Mouse (Mus musculus): Measurements from ENCODE around the gene Rabl6. TPM values are rescaled to one million over a fixed set of nuclear protein-coding genes. Genes with fewer than 3 reads are reported as not detected.

The Rabl6 gene
- polyA plus RNA-seq, 1 experiment from 2014 or later: 56.4 TPM

- no peak for ATAC-seq (ENCODE audit: insufficient read depth, low FRiP score)
- 91% methylated on average over 5 of the region's 5 CpGs for WGBS
- Histone ChIP-seq H3K27ac (ENCODE audit: low read length) (no peak overlapping the region), H3K9me3 (replicated peaks; ENCODE audit: control insufficient read depth, low read length) (no peaks in the 10 kb centered on the region), H3K4me3 (replicated peaks; ENCODE audit: low read length) (no peak overlapping the region), H3K4me1 (ENCODE audit: control insufficient read depth, insufficient read depth, low read length) (peaks cover 15% of the 10 kb centered on the region), H3K27me3 (ENCODE audit: control insufficient read depth, insufficient read depth, low read length) (no peaks in the 10 kb centered on the region), H3K36me3 (ENCODE audit: control insufficient read depth, insufficient read depth, low read length) (peaks cover 18% of the 10 kb centered on the region), H3K4me2 (ENCODE audit: low read depth, low read length) (no peak overlapping the region), H3K9ac (ENCODE audit: low read length) (no peak overlapping the region)
These were observed 5.8 kb downstream of the Rabl6 start for GRCm38 (mm10) chr2:25602526-25602925.

GRCm38 (mm10) chr2:25600037-25600436, 8.3 kb downstream of the Rabl6 start:
- Histone ChIP-seq H3K4me3 (replicated peaks; ENCODE audit: low read length) (no peak overlapping the region), H3K27ac (ENCODE audit: low read length) (no peak overlapping the region), H3K4me1 (ENCODE audit: control insufficient read depth, insufficient read depth, low read length) (no peaks in the 10 kb centered on the region), H3K9me3 (replicated peaks; ENCODE audit: control insufficient read depth, low read length) (no peaks in the 10 kb centered on the region), H3K36me3 (ENCODE audit: control insufficient read depth, insufficient read depth, low read length) (peaks cover 18% of the 10 kb centered on the region), H3K4me2 (ENCODE audit: low read depth, low read length) (no peak overlapping the region), H3K9ac (ENCODE audit: low read length) (no peak overlapping the region), H3K27me3 (ENCODE audit: control insufficient read depth, insufficient read depth, low read length) (no peaks in the 10 kb centered on the region)
- no peak for ATAC-seq (ENCODE audit: insufficient read depth, low FRiP score)
- 81% methylated on average over 2 of the region's 2 CpGs for WGBS

GRCm38 (mm10) chr2:25598749-25599148, 9.6 kb downstream of the Rabl6 start:
- Histone ChIP-seq H3K4me1 (ENCODE audit: control insufficient read depth, insufficient read depth, low read length) (no peaks in the 10 kb centered on the region), H3K27me3 (ENCODE audit: control insufficient read depth, insufficient read depth, low read length) (no peaks in the 10 kb centered on the region), H3K27ac (ENCODE audit: low read length) (no peak overlapping the region), H3K4me2 (ENCODE audit: low read depth, low read length) (no peak overlapping the region), H3K4me3 (replicated peaks; ENCODE audit: low read length) (no peak overlapping the region), H3K9me3 (replicated peaks; ENCODE audit: control insufficient read depth, low read length) (no peaks in the 10 kb centered on the region), H3K9ac (ENCODE audit: low read length) (no peak overlapping the region), H3K36me3 (ENCODE audit: control insufficient read depth, insufficient read depth, low read length) (peaks cover 18% of the 10 kb centered on the region)
- WGBS: 88% methylated on average over 1 of the region's 1 CpGs
- ATAC-seq (ENCODE audit: insufficient read depth, low FRiP score): no peak

- Histone ChIP-seq H3K9me3 (replicated peaks; ENCODE audit: control insufficient read depth, low read length) (no peaks in the 10 kb centered on the region), H3K36me3 (ENCODE audit: control insufficient read depth, insufficient read depth, low read length) (peaks cover 24% of the 10 kb centered on the region), H3K4me1 (ENCODE audit: control insufficient read depth, insufficient read depth, low read length) (no peaks in the 10 kb centered on the region), H3K27ac (ENCODE audit: low read length) (no peak overlapping the region), H3K27me3 (ENCODE audit: control insufficient read depth, insufficient read depth, low read length) (no peaks in the 10 kb centered on the region), H3K9ac (ENCODE audit: low read length) (no peak overlapping the region), H3K4me2 (ENCODE audit: low read depth, low read length) (no peak overlapping the region), H3K4me3 (replicated peaks; ENCODE audit: low read length) (no peak overlapping the region)
- ATAC-seq (ENCODE audit: insufficient read depth, low FRiP score): no peak
- WGBS: 95% methylated on average over 5 of the region's 5 CpGs
These were observed 11.4 kb downstream of the Rabl6 start for GRCm38 (mm10) chr2:25596765-25597510.

- no peak overlapping the region for H3K9ac ChIP-seq (ENCODE audit: low read length)
- no peak for ATAC-seq (ENCODE audit: insufficient read depth, low FRiP score)
- no peak overlapping the region for H3K4me2 ChIP-seq (ENCODE audit: low read depth, low read length)
- H3K9me3 ChIP-seq (replicated peaks; ENCODE audit: control insufficient read depth, low read length): no peaks in the 10 kb centered on the region
- H3K4me1 ChIP-seq (ENCODE audit: control insufficient read depth, insufficient read depth, low read length): no peaks in the 10 kb centered on the region
- H3K27ac ChIP-seq (ENCODE audit: low read length): no peak overlapping the region
- no peak overlapping the region for H3K4me3 ChIP-seq (replicated peaks; ENCODE audit: low read length)
- WGBS: 76% methylated on average over 2 of the region's 2 CpGs
- no peaks in the 10 kb centered on the region for H3K27me3 ChIP-seq (ENCODE audit: control insufficient read depth, insufficient read depth, low read length)
- peaks cover 5% of the 10 kb centered on the region for H3K36me3 ChIP-seq (ENCODE audit: control insufficient read depth, insufficient read depth, low read length)
These were observed 16.5 kb downstream of the Rabl6 start for GRCm38 (mm10) chr2:25591863-25592262.

GRCm38 (mm10) chr2:25588227-25588907, 20.0 kb downstream of the Rabl6 start:
- H3K36me3 ChIP-seq (ENCODE audit: control insufficient read depth, insufficient read depth, low read length): peaks cover 9% of the 10 kb centered on the region
- ATAC-seq (ENCODE audit: insufficient read depth, low FRiP score): no peak

GRCm38 (mm10) chr2:25587290-25587689, 21.0 kb downstream of the Rabl6 start:
- peaks cover 5% of the 10 kb centered on the region for H3K36me3 ChIP-seq (ENCODE audit: control insufficient read depth, insufficient read depth, low read length)
- no peak overlapping the region for H3K27ac ChIP-seq (ENCODE audit: low read length)
- no peak overlapping the region for H3K4me3 ChIP-seq (replicated peaks; ENCODE audit: low read length)
- 88% methylated on average over 8 of the region's 8 CpGs for WGBS
- no peak for ATAC-seq (ENCODE audit: insufficient read depth, low FRiP score)
- no peaks in the 10 kb centered on the region for H3K27me3 ChIP-seq (ENCODE audit: control insufficient read depth, insufficient read depth, low read length)
- no peaks in the 10 kb centered on the region for H3K9me3 ChIP-seq (replicated peaks; ENCODE audit: control insufficient read depth, low read length)
- peaks cover 5% of the 10 kb centered on the region for H3K4me1 ChIP-seq (ENCODE audit: control insufficient read depth, insufficient read depth, low read length)
- H3K9ac ChIP-seq (ENCODE audit: low read length): no peak overlapping the region
- H3K4me2 ChIP-seq (ENCODE audit: low read depth, low read length): no peak overlapping the region

More at GRCm38 (mm10) chr2:25588227-25588907, 20.0 kb downstream of the Rabl6 start:
- Histone ChIP-seq H3K4me1 (ENCODE audit: control insufficient read depth, insufficient read depth, low read length) (no peaks in the 10 kb centered on the region), H3K4me2 (ENCODE audit: low read depth, low read length) (no peak overlapping the region), H3K9ac (ENCODE audit: low read length) (no peak overlapping the region), H3K9me3 (replicated peaks; ENCODE audit: control insufficient read depth, low read length) (no peaks in the 10 kb centered on the region), H3K4me3 (replicated peaks; ENCODE audit: low read length) (no peak overlapping the region), H3K27ac (ENCODE audit: low read length) (no peak overlapping the region), H3K27me3 (ENCODE audit: control insufficient read depth, insufficient read depth, low read length) (no peaks in the 10 kb centered on the region)
- 92% methylated on average over 8 of the region's 8 CpGs for WGBS

- peaks cover 16% of the 10 kb centered on the region for H3K4me1 ChIP-seq (ENCODE audit: control insufficient read depth, insufficient read depth, low read length)
- H3K9me3 ChIP-seq (replicated peaks; ENCODE audit: control insufficient read depth, low read length): no peaks in the 10 kb centered on the region
- H3K4me2 ChIP-seq (ENCODE audit: low read depth, low read length): no peak overlapping the region
- ATAC-seq (ENCODE audit: insufficient read depth, low FRiP score): no peak
- H3K4me3 ChIP-seq (replicated peaks; ENCODE audit: low read length): no peak overlapping the region
- 67% methylated on average over 3 of the region's 3 CpGs for WGBS
- no peak overlapping the region for H3K27ac ChIP-seq (ENCODE audit: low read length)
- H3K27me3 ChIP-seq (ENCODE audit: control insufficient read depth, insufficient read depth, low read length): peaks cover 4% of the 10 kb centered on the region; the same call in 1 of the 2 replicates
- H3K36me3 ChIP-seq (ENCODE audit: control insufficient read depth, insufficient read depth, low read length): peaks cover 4% of the 10 kb centered on the region; the same call in 1 of the 2 replicates
- H3K9ac ChIP-seq (ENCODE audit: low read length): no peak overlapping the region
These were observed 22.7 kb downstream of the Rabl6 start for GRCm38 (mm10) chr2:25585601-25586000.

GRCm38 (mm10) chr2:25584856-25585255, 23.5 kb downstream of the Rabl6 start:
- H3K4me2 ChIP-seq (ENCODE audit: low read depth, low read length): no peak overlapping the region
- H3K36me3 ChIP-seq (ENCODE audit: control insufficient read depth, insufficient read depth, low read length): peaks cover 4% of the 10 kb centered on the region; the same call in 1 of the 2 replicates
- 84% methylated on average over 4 of the region's 4 CpGs for WGBS
- H3K9me3 ChIP-seq (replicated peaks; ENCODE audit: control insufficient read depth, low read length): no peaks in the 10 kb centered on the region
- no peak for ATAC-seq (ENCODE audit: insufficient read depth, low FRiP score)
- H3K27me3 ChIP-seq (ENCODE audit: control insufficient read depth, insufficient read depth, low read length): peaks cover 11% of the 10 kb centered on the region
- H3K27ac ChIP-seq (ENCODE audit: low read length): no peak overlapping the region
- H3K4me3 ChIP-seq (replicated peaks; ENCODE audit: low read length): no peak overlapping the region
- peaks cover 17% of the 10 kb centered on the region for H3K4me1 ChIP-seq (ENCODE audit: control insufficient read depth, insufficient read depth, low read length)
- no peak overlapping the region for H3K9ac ChIP-seq (ENCODE audit: low read length)
